Mouse (Mus musculus) hindbrain, embryonic 16.5 days (tissue): ENCODE data around the gene Baz2b. TPM values are rescaled to one million over a fixed set of nuclear protein-coding genes. Genes with fewer than 3 reads are reported as not detected.
"Not testable (repeated sequence)": the region's sequence is repeated elsewhere in the genome, so short reads cannot be mapped to it uniquely, and the experiment has no call there.

Experiments used
- ATAC-seq: fragments of 200-750 bp; cut with Nextera tagmentation; 2 replicates; pipeline ENCODE4 v1.8.0; 2017; ENCODE audit warnings: moderate TSS enrichment, moderate library complexity
- H3K27ac ChIP-seq: fragments of 300-500 bp; sonication (generic); 2 replicates; pipeline ENCODE4 v1.5.1; 2014; ENCODE audit warnings: low read depth, mild to moderate bottlenecking, control low read depth, low read length, moderate library complexity
- H3K27me3 ChIP-seq: fragments of 300-500 bp; sonication (generic); replicated peaks from 2 replicates; pipeline ENCODE4 v1.6.1; 2014; ENCODE audit warnings: low read length; ENCODE audit not compliant: control insufficient read depth, insufficient read depth
- H3K36me3 ChIP-seq: fragments of 300-500 bp; sonication (generic); 2 replicates; pipeline ENCODE4 v1.6.1; 2014; ENCODE audit warnings: mild to moderate bottlenecking, low read length, moderate library complexity, mixed read lengths; ENCODE audit not compliant: control insufficient read depth, insufficient read depth
- H3K4me1 ChIP-seq: fragments of 300-500 bp; sonication (generic); 2 replicates; pipeline ENCODE4 v1.6.1; 2014; ENCODE audit warnings: low read depth, low read length; ENCODE audit not compliant: control insufficient read depth, insufficient read depth
- H3K4me2 ChIP-seq: fragments of 300-500 bp; sonication (generic); 2 replicates; pipeline ENCODE4 v1.6.1; 2014; ENCODE audit warnings: mild to moderate bottlenecking, low read length, control low read depth, moderate library complexity
- H3K4me3 ChIP-seq: fragments of 300-500 bp; sonication (generic); 2 replicates; pipeline ENCODE4 v1.5.1; 2014; ENCODE audit warnings: mild to moderate bottlenecking, low read length, control low read depth, moderate library complexity
- H3K9ac ChIP-seq: fragments of 300-500 bp; sonication (generic); 2 replicates; pipeline ENCODE4 v1.6.1; 2014; ENCODE audit warnings: low read depth, mild to moderate bottlenecking, control low read depth, low read length, moderate library complexity
- H3K9me3 ChIP-seq: fragments of 300-500 bp; sonication (generic); 2 replicates; pipeline ENCODE4 v1.6.1; 2014; ENCODE audit warnings: mild to moderate bottlenecking, low read length, moderate library complexity; ENCODE audit not compliant: control insufficient read depth
- WGBS: fragments of 180-500 bp; shearing (Covaris S2); extraction: QIAGEN DNeasy Blood & Tissue Kit; methylation state at CpG from one replicate; pipeline ENCODE4 v1.1.7; 2014; 5-methylcytosine and 5-hydroxymethylcytosine counted together
- polyA plus RNA-seq: library from polyadenylated mRNA; unstranded; fragments of >200 nt; fragmentation: Nextera tagmentation; extraction: Ambion mirVana; gene quantifications from 2 replicates; pipeline ENCODE4 v1.2.1, GENCODE M21; 2015

Gene Baz2b
- polyA plus RNA-seq, 1 experiment from 2014 or later = 72.8 TPM

- H3K27ac ChIP-seq = no peak overlapping the region
- H3K4me3 ChIP-seq = no peak overlapping the region
- ATAC-seq = no peak
- peaks cover 2% of the 10 kb centered on the region; the same call in 1 of the 2 replicates for H3K36me3 ChIP-seq
- no peaks in the 10 kb centered on the region; the same call in 1 of the 2 replicates for H3K4me1 ChIP-seq
- no peak overlapping the region for H3K4me2 ChIP-seq
- no peaks in the 10 kb centered on the region for H3K27me3 ChIP-seq
- no peaks in the 10 kb centered on the region for H3K9me3 ChIP-seq
- H3K9ac ChIP-seq = no peak overlapping the region
- WGBS = 96% methylated on average over 6 of the region's 6 CpGs
Observed at GRCm38 (mm10) chr2:59862618-59863017, 347.0 kb downstream of the Baz2b start.

GRCm38 (mm10) chr2:59854363-59854762 lies 355.3 kb downstream of the Baz2b start:
- WGBS = 57% methylated on average over 9 of the region's 9 CpGs
- no peaks in the 10 kb centered on the region for H3K27me3 ChIP-seq
- no peaks in the 10 kb centered on the region for H3K4me1 ChIP-seq
- no peak overlapping the region for H3K4me3 ChIP-seq
- no peak overlapping the region for H3K4me2 ChIP-seq
- H3K36me3 ChIP-seq = no peaks in the 10 kb centered on the region
- no peaks in the 10 kb centered on the region for H3K9me3 ChIP-seq
- H3K27ac ChIP-seq = no peak overlapping the region
- H3K9ac ChIP-seq = no peak overlapping the region
- no peak for ATAC-seq

- no peak overlapping the region for H3K27ac ChIP-seq
- no peak overlapping the region for H3K4me3 ChIP-seq
- no peaks in the 10 kb centered on the region for H3K9me3 ChIP-seq
- no peak for ATAC-seq
- no peaks in the 10 kb centered on the region for H3K4me1 ChIP-seq
- H3K36me3 ChIP-seq = no peaks in the 10 kb centered on the region
- H3K9ac ChIP-seq = no peak overlapping the region
- no peaks in the 10 kb centered on the region for H3K27me3 ChIP-seq
- no peak overlapping the region for H3K4me2 ChIP-seq
- 77% methylated on average over 10 of the region's 10 CpGs for WGBS
Observed at GRCm38 (mm10) chr2:59853543-59853942, 356.1 kb downstream of the Baz2b start.

GRCm38 (mm10) chr2:59852916-59853315 lies 356.7 kb downstream of the Baz2b start:
- no peaks in the 10 kb centered on the region for H3K27me3 ChIP-seq
- H3K4me2 ChIP-seq = no peak overlapping the region
- no peak overlapping the region for H3K4me3 ChIP-seq
- H3K27ac ChIP-seq = no peak overlapping the region
- H3K4me1 ChIP-seq = no peaks in the 10 kb centered on the region
- H3K36me3 ChIP-seq = no peaks in the 10 kb centered on the region
- H3K9ac ChIP-seq = no peak overlapping the region
- 65% methylated on average over 11 of the region's 11 CpGs for WGBS
- no peak for ATAC-seq
- no peaks in the 10 kb centered on the region for H3K9me3 ChIP-seq

GRCm38 (mm10) chr2:59851885-59852284 lies 357.8 kb downstream of the Baz2b start:
- not testable (repeated sequence) for H3K9ac ChIP-seq, H3K4me3 ChIP-seq, H3K27ac ChIP-seq, H3K9me3 ChIP-seq, H3K4me2 ChIP-seq, H3K4me1 ChIP-seq, ATAC-seq, H3K36me3 ChIP-seq, H3K27me3 ChIP-seq
- 80% methylated on average over 4 of the region's 5 CpGs for WGBS

Other genes starting within 250 kb of the Baz2b start
- gene March7, start within 50 bp of the Baz2b start, polyA plus RNA-seq = 84.4 TPM in 2 replicates
- 14.8 and 18.8 TPM in 2 replicates for gene Cd302, start 74.6 kb upstream of the Baz2b start, polyA plus RNA-seq
- 1.6 and 1.9 TPM in 2 replicates for gene Ly75, start 173.5 kb upstream of the Baz2b start, polyA plus RNA-seq